Mouse (Mus musculus) layer of hippocampus, adult 11-12 months (tissue): ENCODE data around the gene Irf8.
A peak's percentile ranks its signal among the peaks of the same experiment; 100 is the strongest.

ENCODE experiments used
- DNase-seq: peaks from one replicate; pipeline ENCODE4 v3.0.0; 2022; ENCODE audit warnings: low spot score

Gene Irf8

DNA sequence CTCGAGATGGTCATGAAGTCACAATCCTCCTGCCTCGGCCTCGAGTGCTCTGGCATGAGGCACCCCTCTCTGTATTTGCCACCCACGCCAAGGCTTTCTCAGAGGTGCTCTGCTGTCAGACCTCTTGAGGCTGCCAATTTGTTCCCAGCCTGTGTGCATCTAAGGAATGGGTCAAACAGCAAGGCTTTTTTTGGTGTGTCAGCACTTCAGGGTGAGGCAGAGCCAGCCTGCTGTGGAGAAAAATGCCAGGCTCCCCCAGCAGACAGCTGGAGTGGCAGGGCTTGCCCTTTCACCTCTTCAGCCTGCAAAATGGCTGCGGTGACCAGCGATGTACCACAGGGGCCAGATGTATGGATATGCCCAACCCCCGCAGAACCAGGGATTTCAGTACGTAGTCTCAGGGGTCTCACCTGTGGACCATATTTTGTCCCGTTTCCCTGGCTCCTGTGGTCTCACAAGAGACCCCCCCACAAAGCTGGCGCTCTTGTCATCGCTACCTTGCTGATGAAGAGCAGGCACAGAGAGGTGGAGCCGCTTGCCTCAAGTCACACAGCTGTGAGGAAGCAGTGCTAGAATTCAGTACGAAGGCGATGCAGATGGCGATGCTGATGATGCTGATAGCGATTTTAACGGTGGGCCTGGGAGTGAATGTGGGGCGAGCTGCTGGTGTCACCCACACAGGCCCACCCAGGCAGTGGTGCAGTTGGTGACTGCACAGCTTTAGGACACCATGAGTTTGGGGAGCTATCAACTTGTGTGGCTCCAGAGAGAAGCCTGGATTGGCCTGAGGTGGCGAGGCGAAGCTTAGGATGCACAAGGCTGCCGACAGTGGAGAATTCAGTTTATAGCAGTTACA lies 15.3 kb downstream of the Irf8 start:
- no peak for DNase-seq

DNA sequence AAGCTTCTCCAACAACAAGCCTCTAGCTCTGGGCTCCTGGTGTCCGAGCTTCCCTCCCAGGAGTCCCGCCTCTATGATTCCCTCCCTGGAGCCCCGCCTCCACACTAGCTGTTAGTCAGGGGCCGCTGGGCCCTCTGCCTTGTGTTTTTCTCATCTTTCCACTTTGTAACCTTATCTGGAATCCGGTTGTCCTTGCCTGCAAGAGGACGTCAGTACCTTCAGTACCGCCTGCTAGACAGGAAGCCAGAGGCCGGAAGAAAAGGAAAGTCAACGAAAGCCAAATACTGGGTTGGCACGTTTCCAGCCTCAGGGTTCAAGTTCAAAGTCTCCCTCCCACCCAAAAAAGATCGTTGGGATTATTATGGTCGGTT lies 15.9 kb downstream of the Irf8 start:
- no peak for DNase-seq

DNA sequence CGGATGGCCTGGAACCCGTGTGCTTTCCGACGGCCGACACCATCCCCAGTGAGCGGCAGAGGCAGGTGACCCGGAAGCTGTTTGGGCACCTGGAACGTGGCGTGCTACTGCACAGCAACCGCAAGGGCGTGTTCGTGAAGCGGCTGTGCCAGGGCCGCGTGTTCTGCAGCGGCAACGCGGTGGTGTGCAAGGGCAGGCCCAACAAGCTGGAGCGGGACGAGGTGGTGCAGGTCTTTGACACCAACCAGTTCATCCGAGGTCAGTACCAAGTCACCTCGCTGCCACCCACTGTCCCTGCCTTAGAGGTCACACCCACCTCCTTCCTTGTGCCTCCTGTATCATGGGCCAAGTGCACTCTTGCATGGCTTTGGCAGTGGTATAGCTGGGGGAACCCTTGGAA lies 17.3 kb downstream of the Irf8 start:
- DNase-seq = no peak

DNA sequence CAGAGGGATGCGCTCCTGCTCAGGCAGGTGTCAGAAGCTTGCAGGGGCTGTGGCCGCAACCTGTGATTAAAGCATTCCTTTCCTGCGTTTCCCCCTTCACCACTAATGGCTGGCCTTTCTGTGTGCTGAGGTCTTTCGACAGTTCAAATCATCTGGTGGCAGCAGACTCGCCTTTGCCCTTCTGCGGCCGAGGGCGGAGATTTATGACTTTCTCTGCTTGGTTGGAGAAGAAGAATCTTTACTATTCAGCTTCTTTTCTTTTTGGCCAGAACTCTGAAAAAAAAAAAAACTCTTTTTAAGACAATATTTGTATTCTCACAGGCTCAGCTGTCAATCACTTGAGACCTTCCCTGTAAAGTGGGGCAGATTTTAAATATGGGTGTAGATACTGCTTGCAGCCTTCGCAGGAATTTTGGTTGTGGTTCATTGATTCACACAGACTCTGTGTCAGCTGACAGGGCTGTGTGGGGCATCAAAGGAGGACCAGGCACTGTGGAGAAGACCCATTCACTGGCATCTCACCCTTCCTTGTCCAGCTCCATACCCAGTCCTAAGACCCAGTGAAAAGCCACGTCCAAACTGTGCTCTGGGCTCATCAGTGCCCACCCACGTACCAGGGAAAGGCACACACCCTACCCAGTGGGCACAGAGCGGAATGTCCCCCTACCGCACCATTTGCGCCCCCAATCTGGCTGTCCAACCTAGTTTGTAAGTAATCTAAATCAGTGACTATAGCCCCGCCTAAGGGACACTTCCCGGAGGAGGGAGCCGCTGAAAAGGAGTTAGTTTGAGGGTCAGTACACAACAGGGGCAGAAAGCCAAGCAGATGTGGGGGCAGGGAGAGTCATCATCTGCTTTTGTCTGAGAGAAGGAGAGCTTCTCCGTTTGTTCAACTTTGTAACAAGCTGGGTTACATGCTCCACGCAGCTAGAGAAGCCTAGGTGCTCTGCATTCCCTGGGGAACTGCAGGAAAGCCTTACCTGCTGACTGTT lies 19.4 kb downstream of the Irf8 start:
- no peak for DNase-seq

DNA sequence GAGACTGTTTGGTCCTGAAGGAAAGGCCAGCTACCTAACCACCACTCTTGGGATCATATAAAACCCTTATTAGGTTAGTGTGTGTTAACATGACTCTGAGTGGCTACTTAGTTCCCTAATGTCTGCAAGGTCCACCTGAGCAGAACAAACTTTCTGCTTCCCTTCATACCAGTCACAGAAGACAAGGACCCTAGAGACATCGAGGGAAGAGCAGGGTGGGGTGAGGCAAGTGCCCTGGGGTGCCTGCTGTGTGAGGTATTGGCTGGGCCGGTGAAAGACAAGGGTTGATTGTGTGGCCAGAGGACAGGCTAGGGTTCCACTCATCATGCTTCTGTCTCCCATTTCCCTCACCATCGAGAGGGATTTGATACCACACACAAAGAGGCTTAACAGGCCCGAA lies 21.8 kb downstream of the Irf8 start:
- no peak for DNase-seq

DNA sequence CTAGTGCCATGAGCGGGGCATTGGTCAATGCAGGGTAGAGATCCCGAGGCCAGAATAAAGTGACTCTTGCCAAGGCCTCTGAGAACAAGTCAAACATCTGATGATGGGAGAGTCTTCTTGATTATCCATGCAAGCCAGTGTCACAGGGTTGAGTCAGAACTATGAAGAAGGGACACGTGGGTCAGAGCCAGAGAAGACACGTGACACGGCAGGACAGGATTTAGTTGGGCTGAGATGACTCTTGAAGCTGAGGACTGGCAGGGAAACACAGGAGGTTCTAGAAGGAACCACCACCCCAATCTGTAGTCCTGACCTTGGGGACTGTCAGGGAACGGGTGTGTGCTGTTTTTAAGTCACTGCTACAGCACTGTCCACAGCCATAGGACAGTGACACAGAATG lies 23.7 kb downstream of the Irf8 start:
- no peak for DNase-seq

DNA sequence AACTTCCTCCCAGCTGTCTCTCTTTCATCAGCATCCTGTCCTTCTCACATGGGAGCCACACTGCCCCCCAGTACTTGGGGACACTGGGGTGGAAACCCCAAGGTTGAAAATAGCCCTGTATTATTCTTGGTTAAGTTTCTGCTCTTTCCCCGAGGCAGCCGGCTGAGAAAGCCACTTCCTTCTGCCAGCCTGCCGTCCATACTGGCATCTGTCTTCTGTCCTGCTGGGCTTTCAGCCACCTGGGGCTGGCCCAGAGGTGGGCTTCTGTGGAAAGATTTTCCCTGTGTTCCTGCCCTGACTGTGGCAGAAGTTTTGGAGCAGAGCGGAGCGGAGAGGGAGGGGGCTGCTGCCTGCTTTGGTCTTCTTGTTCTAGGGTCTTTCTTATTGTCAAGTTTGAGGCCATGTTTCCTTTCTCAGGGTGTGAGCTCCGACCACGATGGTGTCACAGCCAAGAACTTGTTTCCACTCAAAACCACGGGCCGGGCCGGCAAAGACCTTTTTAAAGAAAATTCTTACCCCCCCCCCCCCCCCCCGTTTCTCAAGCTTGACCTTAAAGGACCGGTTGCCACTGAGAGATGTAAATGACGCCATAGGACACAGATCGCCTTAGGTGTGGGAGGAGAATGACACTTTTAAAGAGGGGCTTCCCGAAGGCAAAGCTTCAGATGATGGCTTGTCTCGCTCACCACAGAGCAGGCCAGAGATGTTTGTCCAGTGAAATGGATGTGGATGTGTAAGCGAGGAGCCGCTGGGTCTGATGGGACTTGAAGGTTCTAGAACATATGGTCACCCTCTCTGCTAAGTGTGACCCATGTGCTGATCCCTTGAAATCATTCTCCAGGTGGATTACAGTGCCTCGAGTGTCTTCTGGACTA lies 24.4 kb downstream of the Irf8 start:
- DNase-seq = no peak

DNA sequence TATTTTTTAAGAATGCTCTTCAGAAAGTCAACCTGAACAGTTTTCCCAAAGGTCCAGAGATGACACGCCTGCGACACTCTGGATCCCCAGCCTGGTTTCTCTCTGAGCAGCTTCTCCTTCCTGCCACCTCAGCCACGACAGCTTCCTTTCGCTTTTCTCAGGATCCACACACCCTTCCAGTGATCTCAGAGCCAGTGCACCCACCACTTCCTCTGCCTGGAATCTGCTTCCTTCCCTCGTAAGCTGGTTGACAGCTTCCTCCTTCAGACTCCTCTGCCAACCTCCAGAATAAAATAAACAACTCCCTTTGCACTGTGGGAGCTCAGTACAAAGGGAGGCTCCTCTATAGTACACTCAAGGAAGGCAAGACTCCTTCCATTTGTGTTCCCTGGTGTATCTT lies 27.1 kb downstream of the Irf8 start:
- no peak for DNase-seq

DNA sequence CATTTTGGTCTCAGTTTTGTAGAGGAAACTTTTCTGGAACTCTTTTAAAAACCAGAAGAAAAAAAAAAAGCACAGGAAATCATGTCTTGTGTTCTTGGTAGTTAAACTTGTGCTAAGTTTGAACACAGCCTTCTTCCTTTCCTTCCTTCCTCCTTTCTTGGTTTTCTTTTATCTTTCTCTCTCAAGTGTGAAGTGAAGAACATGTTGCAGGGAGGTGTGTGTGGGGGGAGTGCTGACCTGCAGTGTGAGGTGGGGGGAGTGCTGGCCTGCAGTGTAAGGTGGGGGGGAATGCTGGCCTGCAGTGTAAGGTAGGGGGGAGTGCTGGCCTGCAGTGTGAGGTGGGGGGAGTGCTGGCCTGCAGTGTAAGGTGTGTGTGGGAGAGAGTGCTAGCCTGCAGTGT lies 28.5 kb downstream of the Irf8 start:
- no peak for DNase-seq

DNA sequence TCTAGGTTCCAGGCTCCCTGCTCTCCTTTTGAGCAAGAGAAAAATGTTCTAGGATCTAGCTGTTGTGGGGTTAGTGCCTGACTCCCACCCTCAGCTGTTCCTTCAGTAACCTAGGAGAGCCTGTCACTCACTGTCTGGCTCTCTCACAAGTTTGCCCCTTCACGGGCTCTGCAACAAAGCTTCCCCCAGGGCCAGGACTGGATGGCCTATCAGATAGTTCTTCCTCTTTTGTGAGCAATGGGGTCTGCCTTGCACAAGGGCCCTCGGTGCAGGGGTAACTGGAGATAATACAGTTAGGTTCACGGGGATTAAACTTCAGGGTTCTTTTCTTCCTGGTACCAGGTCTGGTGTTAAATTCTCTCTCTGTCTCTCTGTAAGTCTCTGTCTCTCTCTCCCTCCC lies 30.5 kb downstream of the Irf8 start:
- DNase-seq = no peak

DNA sequence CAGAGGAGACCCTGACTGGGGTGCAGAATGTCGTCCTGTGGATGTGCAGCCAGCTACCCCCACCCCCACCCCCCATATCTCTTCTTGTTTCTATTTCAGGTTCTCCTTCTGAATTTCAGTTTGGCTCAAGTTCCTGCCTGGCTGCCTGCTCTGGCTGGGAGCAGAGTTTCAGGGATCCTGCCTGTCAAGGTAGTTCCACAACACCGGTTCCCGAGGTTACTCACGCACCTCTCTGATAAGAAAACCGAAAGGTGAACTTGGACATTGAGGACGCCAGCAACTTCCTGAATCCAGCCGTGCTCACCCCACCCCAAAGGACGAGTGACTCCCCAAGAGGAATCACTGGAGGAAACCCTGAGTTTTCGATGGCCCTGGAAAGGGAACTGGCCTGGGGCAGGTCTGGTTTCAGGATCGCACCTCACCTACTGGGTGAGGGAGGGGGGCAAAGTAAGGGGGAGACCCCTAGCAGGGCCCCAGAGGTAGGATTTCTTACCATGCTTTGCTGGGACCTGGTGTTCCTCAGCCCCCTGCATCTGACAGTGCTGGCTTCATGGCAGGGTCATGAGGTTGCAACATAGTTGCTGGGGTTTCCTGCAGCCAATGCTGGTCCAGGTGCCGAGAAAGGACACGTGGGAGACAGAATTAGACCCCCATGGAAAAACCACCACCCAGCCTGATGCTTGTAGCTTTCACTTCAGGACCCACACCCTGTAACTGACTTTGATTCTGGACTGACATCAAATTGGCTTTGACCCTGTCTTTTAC lies 32.5 kb downstream of the Irf8 start:
- no peak for DNase-seq

DNA sequence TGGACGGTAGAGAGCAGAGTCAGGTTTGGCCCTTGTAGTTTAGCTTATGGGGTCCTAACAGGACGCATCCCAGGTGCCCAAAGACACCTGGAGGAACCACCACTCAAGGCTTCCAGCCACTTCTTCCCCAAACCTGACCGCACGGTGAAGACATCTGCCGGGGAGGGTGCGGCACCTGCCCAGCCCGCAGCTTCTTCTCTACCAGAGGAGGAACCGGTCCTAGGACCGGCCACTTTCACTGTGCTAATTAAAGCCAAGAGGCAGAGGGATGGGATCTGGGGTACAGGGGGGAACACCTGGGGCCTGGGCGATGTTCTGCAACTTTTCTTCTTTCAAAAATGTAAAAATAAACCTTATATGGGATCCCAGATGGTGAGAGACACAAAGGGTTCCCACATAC lies 41.0 kb downstream of the Irf8 start:
- DNase-seq = no peak

DNA sequence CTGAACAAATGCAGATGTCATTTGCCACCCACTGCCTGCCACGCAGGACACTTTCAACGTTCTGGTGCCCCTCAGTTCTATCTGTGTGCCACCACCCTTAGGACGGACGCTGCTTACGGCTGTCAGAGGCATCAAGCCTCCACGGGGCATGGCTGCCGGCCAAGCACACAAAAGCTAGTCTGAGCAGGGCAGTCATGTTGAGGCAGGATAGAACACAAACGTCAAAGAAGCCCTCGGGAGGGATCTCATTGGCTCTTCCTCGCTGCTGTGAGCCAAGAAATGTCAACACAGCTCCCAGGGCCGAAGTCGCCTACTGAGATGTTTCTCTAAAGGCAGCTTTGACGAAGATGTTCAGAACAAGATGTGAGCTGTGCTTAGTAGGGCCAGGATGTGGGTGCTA lies 41.6 kb downstream of the Irf8 start:
- no peak for DNase-seq

DNA sequence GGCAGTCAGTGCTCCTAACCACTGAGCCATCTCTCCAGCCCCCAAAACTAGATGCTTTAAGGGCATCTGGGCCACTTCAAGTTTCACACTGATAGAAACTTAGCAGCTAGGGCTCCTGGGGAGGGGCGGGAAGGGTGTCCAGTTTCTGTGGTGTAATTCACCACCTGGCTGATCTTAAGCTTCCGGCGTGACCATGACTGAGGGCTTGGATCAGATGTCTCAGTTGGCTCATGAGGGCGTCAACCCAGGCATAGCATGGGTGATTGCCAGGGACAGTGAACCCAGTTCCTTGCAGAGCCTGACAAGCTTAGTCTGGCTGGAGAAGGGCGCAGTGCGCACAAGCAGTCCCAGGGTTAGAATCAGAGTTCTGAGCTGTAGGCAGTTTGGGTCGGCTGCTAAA lies 42.9 kb downstream of the Irf8 start:
- no peak for DNase-seq

DNA sequence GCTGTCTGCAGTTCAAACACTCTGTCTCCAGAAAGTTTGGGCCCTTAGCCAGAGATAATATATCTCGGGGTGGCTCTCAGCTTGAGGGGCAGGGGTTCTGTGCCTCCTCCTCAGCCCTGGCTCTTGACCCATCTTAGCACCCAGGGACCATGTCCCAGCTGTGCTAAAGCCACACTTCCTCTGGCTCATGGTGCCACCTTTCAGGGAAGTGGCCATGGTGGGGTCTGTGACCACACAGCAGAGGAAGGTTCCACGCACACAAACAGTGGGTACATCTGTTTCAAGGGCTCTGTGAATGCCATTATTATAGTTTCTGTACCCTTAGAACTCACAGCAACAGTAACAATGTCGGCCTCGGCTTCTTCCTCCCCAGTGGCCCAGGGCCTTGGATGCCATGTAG lies 47.6 kb downstream of the Irf8 start:
- DNase-seq = no peak

DNA sequence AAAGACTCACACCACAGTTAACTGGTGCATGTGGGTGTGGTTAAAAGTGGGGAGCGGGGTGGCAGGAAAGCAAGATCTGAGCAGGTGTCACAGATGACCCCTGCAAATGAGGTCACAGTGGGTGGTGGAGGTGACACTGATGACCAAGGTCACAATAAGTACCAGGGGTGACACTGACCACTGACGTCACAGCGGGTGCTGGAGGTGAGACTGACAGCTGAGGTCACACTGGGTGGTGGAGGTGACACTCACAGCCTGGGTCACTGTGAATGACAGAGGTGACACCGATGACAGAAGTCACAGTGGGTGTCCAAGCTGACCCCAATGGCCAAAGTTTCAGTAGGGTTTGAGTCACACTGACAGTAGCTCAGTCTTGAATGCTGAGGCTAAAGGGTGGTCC lies 50.6 kb downstream of the Irf8 start:
- no peak for DNase-seq

DNA sequence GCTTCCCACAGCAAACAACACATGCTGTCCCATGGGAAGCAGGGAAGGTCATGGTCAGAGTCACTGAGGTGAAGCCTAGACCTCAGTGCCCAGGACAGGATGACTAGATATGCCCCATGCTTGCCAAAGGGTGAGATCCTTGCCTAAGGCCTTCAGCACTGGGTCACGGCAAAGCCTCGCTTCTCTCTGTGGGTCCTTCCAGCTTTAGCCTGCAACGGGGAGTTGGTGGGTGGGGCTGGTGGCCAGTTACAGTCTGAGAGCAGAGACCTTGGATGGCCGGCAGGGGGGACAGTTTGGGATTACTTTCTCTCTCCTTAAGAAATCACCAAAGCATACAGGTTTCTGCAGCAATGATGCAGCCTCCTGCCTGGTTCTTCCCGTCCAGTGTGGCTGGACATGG lies 51.5 kb downstream of the Irf8 start:
- no peak for DNase-seq

DNA sequence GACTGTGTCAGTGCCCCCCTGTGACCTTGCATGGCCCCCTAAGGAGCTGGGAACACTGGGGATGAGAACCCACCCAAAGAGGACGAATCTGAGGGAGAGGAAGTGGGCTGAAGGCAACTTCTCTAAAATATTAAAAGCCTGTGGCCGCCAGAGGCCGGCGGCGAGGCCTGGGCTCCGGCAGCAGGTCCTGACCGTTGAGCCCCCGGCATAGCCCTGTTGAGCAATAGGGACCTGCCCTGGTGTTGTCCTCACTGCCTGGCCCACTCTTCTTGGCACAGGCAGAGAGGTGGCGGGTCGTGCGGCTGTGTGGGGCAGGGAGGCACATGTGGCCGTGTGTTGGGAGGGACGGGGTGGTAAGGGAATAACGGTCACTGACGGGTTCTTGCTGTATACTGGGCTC lies 56.6 kb downstream of the Irf8 start:
- DNase-seq = peak; percentile 38

DNA sequence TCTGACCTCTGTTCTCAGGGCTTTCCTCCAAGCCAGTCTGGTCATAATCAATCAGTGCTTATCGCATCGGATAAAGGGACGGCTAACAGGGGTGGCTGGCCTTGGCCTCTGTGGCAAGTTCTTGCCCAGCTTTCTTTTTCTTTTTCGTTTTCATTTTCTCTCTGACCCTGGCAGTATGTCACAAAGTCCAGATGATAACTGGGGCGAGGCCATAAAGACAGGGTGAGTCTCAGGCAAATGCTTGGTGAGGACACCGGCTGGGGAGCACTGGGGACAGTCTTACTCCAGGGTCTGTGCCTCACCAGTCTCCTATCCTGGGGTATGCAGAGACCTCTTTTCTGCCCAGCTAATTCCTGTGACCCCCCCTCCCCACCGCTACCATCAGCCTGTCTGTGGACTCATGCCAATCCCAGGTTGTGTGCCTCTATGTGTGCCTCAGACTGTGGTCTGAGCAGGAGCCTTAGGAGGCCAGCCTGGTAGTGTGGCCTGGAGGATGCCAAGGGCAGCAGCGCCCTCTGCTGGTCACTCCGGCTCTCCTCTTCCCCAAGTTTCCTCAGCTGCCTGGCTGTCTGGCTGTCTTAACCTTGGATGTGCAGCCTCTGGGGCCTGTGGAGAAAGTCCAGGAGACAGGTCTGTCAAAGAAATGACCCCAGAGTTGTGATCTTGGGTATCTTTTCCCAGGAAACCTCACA lies 59.9 kb downstream of the Irf8 start:
- peak; percentile 83 for DNase-seq

DNA sequence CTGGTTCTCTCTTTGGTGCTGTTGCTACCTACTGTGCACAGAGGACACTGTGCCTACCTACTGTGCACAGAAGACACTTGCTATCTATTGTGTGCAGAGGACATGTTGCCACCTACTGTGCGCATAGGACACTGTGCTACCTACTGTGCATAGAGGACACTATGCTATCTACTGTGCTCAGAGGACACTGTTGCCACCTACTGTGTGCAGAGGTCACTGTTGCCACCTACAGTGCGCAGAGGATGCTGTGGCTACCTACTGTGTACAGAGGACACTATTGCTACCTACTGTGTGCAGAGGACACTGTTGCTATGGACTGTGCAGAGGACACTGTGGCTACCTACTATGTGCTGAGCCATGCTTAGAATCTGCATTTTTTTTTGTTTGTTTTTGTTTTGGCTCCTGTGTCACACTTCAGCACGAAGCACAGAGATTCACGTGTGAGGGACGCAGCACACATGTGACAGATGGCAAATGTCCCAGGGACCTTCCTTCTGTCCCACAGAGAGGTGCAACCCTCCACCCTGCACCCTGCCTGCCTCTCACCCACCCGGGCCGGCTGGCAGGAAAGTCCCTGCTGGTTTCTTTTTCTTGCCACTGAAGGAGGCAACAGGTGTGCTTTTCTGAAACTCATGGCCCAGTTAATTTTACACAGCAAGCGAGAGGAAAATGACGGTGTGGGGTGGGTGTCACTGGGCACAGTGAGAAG lies 61.0 kb downstream of the Irf8 start:
- no peak for DNase-seq
